Mouse (Mus musculus): ENCODE data around the gene Uck2. TPM values are rescaled to one million over a fixed set of nuclear protein-coding genes. Genes with fewer than 3 reads are reported as not detected.

The Uck2 gene
- polyA plus RNA-seq (2015; fragmentation: Nextera tagmentation; extraction: Ambion mirVana) = 49.5 and 52.3 TPM in 2 replicates

- Histone ChIP-seq H3K4me3 (replicated peaks) (peak within 1 kb of the TSS; percentile 80), H3K9ac (peak within 1 kb of the TSS; percentile 84), H3K27ac (peak within 1 kb of the TSS; percentile 92), H3K36me3 (no peaks in the 10 kb centered on the region), H3K4me2 (replicated peaks) (peak within 1 kb of the TSS; percentile 86), H3K27me3 (replicated peaks) (peaks cover 7% of the 10 kb centered on the region; the same call in 1 of the 2 replicates), H3K4me1 (replicated peaks) (peaks cover 15% of the 10 kb centered on the region), H3K9me3 (no peaks in the 10 kb centered on the region)
- WGBS = 0% methylated on average over 2 of the region's 2 CpGs
- no peak for ATAC-seq
These were observed at the start of gene Uck2 for GRCm38 (mm10) chr1:167285320-167285355. Uck2 (minus strand) TSS chr1:167285320.

GRCm38 (mm10) chr1:167331106-167331505, 46.0 kb upstream of the Uck2 start:
- Histone ChIP-seq H3K4me2 (replicated peaks) (no peak overlapping the region), H3K9ac (no peak overlapping the region), H3K27me3 (replicated peaks) (no peaks in the 10 kb centered on the region), H3K27ac (no peak overlapping the region), H3K36me3 (peaks cover 16% of the 10 kb centered on the region), H3K4me1 (replicated peaks) (no peaks in the 10 kb centered on the region), H3K9me3 (no peaks in the 10 kb centered on the region), H3K4me3 (replicated peaks) (no peak overlapping the region)
- no peak for ATAC-seq
- WGBS = 85% methylated on average over 8 of the region's 8 CpGs

GRCm38 (mm10) chr1:167328776-167329175, 43.7 kb upstream of the Uck2 start:
- Histone ChIP-seq H3K4me3 (replicated peaks) (no peak overlapping the region), H3K4me1 (replicated peaks) (no peaks in the 10 kb centered on the region), H3K9ac (no peak overlapping the region), H3K36me3 (peaks cover 20% of the 10 kb centered on the region), H3K4me2 (replicated peaks) (no peak overlapping the region), H3K9me3 (no peaks in the 10 kb centered on the region), H3K27ac (no peak overlapping the region), H3K27me3 (replicated peaks) (no peaks in the 10 kb centered on the region)
- ATAC-seq = no peak
- WGBS = 93% methylated on average over 6 of the region's 6 CpGs

GRCm38 (mm10) chr1:167321691-167322090, 36.6 kb upstream of the Uck2 start:
- H3K36me3 ChIP-seq = peaks cover 20% of the 10 kb centered on the region
- no peak overlapping the region for H3K4me2 ChIP-seq (replicated peaks)
- ATAC-seq = no peak
- WGBS = 95% methylated on average over 6 of the region's 6 CpGs
- H3K9ac ChIP-seq = no peak overlapping the region
- no peak overlapping the region for H3K4me3 ChIP-seq (replicated peaks)
- no peak overlapping the region for H3K27ac ChIP-seq
- no peaks in the 10 kb centered on the region for H3K27me3 ChIP-seq (replicated peaks)
- H3K4me1 ChIP-seq (replicated peaks) = no peaks in the 10 kb centered on the region
- H3K9me3 ChIP-seq = no peaks in the 10 kb centered on the region

GRCm38 (mm10) chr1:167313220-167313619, 28.1 kb upstream of the Uck2 start:
- Histone ChIP-seq H3K36me3 (no peaks in the 10 kb centered on the region), H3K4me1 (replicated peaks) (no peaks in the 10 kb centered on the region), H3K9me3 (no peaks in the 10 kb centered on the region), H3K27me3 (replicated peaks) (no peaks in the 10 kb centered on the region), H3K4me2 (replicated peaks) (no peak overlapping the region), H3K9ac (no peak overlapping the region), H3K27ac (no peak overlapping the region), H3K4me3 (replicated peaks) (no peak overlapping the region)
- WGBS = 86% methylated on average over 4 of the region's 4 CpGs
- ATAC-seq = no peak

- H3K27ac ChIP-seq = no peak overlapping the region
- no peaks in the 10 kb centered on the region for H3K9me3 ChIP-seq
- no peak overlapping the region for H3K9ac ChIP-seq
- H3K4me2 ChIP-seq (replicated peaks) = no peak overlapping the region
- no peaks in the 10 kb centered on the region for H3K36me3 ChIP-seq
- no peak overlapping the region for H3K4me3 ChIP-seq (replicated peaks)
- 0 out of 2 replicates have a peak, but pooled peaks cover 4% of the 10 kb centered on the region for H3K4me1 ChIP-seq (replicated peaks)
- ATAC-seq = no peak
- no peaks in the 10 kb centered on the region for H3K27me3 ChIP-seq (replicated peaks)
These were observed 27.2 kb upstream of the Uck2 start for GRCm38 (mm10) chr1:167312367-167312766.

- H3K4me1 ChIP-seq (replicated peaks) = 0 out of 2 replicates have a peak, but pooled peaks cover 4% of the 10 kb centered on the region
- no peaks in the 10 kb centered on the region for H3K27me3 ChIP-seq (replicated peaks)
- H3K4me3 ChIP-seq (replicated peaks) = peak within 1 kb of the TSS; percentile 82
- peak within 1 kb of the TSS; percentile 77 for H3K4me2 ChIP-seq (replicated peaks)
- WGBS = under 1% methylated on average over 82 of the region's 82 CpGs
- peak within 1 kb of the TSS; percentile 96 for H3K9ac ChIP-seq
- peak; percentile 97 for ATAC-seq
- H3K36me3 ChIP-seq = no peaks in the 10 kb centered on the region
- H3K27ac ChIP-seq = peak within 1 kb of the TSS; percentile 90
- H3K9me3 ChIP-seq = no peaks in the 10 kb centered on the region
These were observed 23.3 kb upstream of the Uck2 start, which contains the start of gene Tmco1 for GRCm38 (mm10) chr1:167308261-167309054. Tmco1 (plus strand) TSS chr1:167308378.

GRCm38 (mm10) chr1:167307674-167308073, 22.6 kb upstream of the Uck2 start:
- no peaks in the 10 kb centered on the region for H3K27me3 ChIP-seq (replicated peaks)
- no peak for ATAC-seq
- no peak overlapping the region for H3K27ac ChIP-seq
- no peaks in the 10 kb centered on the region for H3K9me3 ChIP-seq
- 0 out of 2 replicates have a peak, but pooled peaks cover 4% of the 10 kb centered on the region for H3K4me1 ChIP-seq (replicated peaks)
- no peaks in the 10 kb centered on the region for H3K36me3 ChIP-seq
- WGBS = 58% methylated on average over 11 of the region's 11 CpGs
- H3K9ac ChIP-seq = peak overlapping the region; percentile 96; the same call in 1 of the 2 replicates
- H3K4me2 ChIP-seq (replicated peaks) = peak overlapping the region; percentile 77
- H3K4me3 ChIP-seq (replicated peaks) = peak overlapping the region; percentile 82

- no peak overlapping the region for H3K9ac ChIP-seq
- H3K36me3 ChIP-seq = no peaks in the 10 kb centered on the region
- no peak overlapping the region for H3K4me3 ChIP-seq (replicated peaks)
- no peak overlapping the region for H3K4me2 ChIP-seq (replicated peaks)
- H3K27me3 ChIP-seq (replicated peaks) = no peaks in the 10 kb centered on the region
- H3K9me3 ChIP-seq = no peaks in the 10 kb centered on the region
- 60% methylated on average over 5 of the region's 5 CpGs for WGBS
- H3K27ac ChIP-seq = no peak overlapping the region
- H3K4me1 ChIP-seq (replicated peaks) = 0 out of 2 replicates have a peak, but pooled peaks cover 4% of the 10 kb centered on the region
- ATAC-seq = no peak
These were observed 21.5 kb upstream of the Uck2 start for GRCm38 (mm10) chr1:167306451-167307240.

GRCm38 (mm10) chr1:167305501-167306137, 20.5 kb upstream of the Uck2 start:
- WGBS = 35% methylated on average over 7 of the region's 7 CpGs
- ATAC-seq = no peak
- no peak overlapping the region for H3K4me2 ChIP-seq (replicated peaks)
- H3K4me1 ChIP-seq (replicated peaks) = 0 out of 2 replicates have a peak, but pooled peaks cover 4% of the 10 kb centered on the region
- H3K36me3 ChIP-seq = no peaks in the 10 kb centered on the region
- no peak overlapping the region for H3K9ac ChIP-seq
- H3K4me3 ChIP-seq (replicated peaks) = no peak overlapping the region
- no peaks in the 10 kb centered on the region for H3K27me3 ChIP-seq (replicated peaks)
- no peak overlapping the region for H3K27ac ChIP-seq
- H3K9me3 ChIP-seq = no peaks in the 10 kb centered on the region

GRCm38 (mm10) chr1:167300122-167300521, 15.0 kb upstream of the Uck2 start:
- no peaks in the 10 kb centered on the region for H3K36me3 ChIP-seq
- WGBS = 83% methylated on average over 2 of the region's 2 CpGs
- no peaks in the 10 kb centered on the region for H3K27me3 ChIP-seq (replicated peaks)
- H3K9ac ChIP-seq = no peak overlapping the region
- H3K9me3 ChIP-seq = no peaks in the 10 kb centered on the region
- H3K27ac ChIP-seq = no peak overlapping the region
- no peaks in the 10 kb centered on the region for H3K4me1 ChIP-seq (replicated peaks)
- H3K4me3 ChIP-seq (replicated peaks) = no peak overlapping the region
- H3K4me2 ChIP-seq (replicated peaks) = no peak overlapping the region
- no peak for ATAC-seq

GRCm38 (mm10) chr1:167295679-167296402, 10.7 kb upstream of the Uck2 start:
- ATAC-seq = no peak
- Histone ChIP-seq H3K27ac (no peak overlapping the region), H3K4me2 (replicated peaks) (no peak overlapping the region), H3K4me1 (replicated peaks) (0 out of 2 replicates have a peak, but pooled peaks cover 3% of the 10 kb centered on the region), H3K36me3 (no peaks in the 10 kb centered on the region), H3K9me3 (no peaks in the 10 kb centered on the region), H3K9ac (no peak overlapping the region), H3K4me3 (replicated peaks) (no peak overlapping the region), H3K27me3 (replicated peaks) (no peaks in the 10 kb centered on the region)
- 69% methylated on average over 13 of the region's 13 CpGs for WGBS

All from intestine, embryonic 15.5 days (tissue).